Mouse (Mus musculus) adrenal gland, postnatal 10 days (tissue): Measurements from ENCODE around the gene Olfr883. TPM values are rescaled to one million over a fixed set of nuclear protein-coding genes. Genes with fewer than 3 reads are reported as not detected.

Experiments used
- DNase-seq: peaks from one replicate; pipeline ENCODE4 v3.0.0; 2021; ENCODE audit warnings: mixed read lengths
- long read RNA-seq, 2 experiments: library from polyadenylated mRNA; stranded (forward); transcript quantifications; one replicate each; pipeline ENCODE4 v2.0.0; 2021
- total RNA-seq, 2 experiments: library from RNA; stranded (reverse); gene quantifications; 2 replicates each; pipeline ENCODE4 v1.2.3; 2021

The Olfr883 gene
- total RNA-seq = not detected
- long read RNA-seq, experiment 1 = 0 reads
- long read RNA-seq, experiment 2 = 0 reads

DNA sequence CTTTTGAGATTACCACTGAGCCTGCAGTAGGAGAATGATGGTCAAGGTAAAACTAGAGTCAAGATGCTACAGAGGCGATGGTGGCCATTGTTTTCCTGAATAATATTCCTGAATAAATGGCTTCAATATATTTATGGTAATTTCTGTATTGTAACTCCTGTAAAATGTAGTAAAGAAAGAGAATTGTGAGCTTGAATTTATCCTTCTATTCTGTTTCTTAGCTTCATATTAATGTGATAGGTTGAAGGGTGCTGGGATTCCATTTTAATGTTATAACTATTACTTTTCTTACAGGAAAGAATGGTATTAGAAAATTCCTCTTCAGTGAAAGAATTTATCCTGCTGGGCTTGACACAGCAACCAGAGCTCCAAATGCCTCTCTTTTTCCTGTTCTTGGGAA, at the start of gene Olfr883:
Olfr883 (plus strand) TSS at position 301 of the 400 bp plus-strand sequence.
- no peak for DNase-seq

DNA sequence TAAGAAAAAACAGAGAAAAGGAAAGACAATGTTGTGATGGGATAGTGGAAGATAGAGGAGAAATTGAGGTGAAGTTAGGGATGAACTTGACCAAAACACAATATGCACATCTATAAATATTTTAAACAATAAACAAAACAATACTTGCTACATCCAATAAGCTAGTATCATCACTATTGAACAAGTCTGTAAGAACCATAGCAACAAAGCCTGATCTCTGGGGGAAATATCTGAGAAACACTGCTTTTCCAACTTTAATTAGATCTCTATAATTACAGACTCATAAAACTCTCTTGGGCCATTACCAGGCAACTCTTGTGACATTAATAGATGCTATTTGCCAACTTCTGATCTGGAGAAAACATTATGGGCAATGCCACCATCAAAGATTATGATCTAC, 34.1 kb upstream of the Olfr883 start, which contains the start of gene Olfr881:
Olfr881 (plus strand) TSS at position 301 of the 400 bp plus-strand sequence.
- DNase-seq = no peak

DNA sequence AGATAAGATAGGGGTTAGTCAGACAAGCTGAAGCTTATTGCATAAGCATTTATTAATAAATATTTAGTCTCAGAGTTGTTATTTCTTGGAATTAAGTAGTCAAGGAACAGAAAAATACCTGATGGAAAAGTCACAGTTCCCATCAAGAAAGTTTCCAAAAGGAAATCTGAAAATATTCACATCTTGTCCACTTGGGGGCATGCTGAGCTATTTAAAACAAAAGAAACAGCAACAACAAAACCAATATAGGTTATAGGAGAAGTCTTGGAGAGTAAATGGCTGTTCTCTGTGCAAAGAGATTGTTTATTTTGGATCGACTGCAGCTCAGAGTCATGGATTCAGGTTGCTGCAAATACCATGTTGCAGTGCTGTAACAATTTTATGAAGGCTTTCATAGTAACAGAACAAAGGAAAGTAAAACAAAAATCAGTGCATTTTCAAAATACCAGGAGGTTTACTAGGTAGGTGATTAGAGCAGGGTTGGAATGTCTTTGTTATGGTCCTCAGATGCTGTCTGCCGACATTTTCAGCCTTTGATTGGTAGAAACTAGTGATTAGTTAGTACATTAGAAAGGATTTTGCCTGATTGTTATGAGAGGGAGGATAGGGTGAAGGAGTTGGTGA, 26.9 kb upstream of the Olfr883 start:
- DNase-seq = no peak

DNA sequence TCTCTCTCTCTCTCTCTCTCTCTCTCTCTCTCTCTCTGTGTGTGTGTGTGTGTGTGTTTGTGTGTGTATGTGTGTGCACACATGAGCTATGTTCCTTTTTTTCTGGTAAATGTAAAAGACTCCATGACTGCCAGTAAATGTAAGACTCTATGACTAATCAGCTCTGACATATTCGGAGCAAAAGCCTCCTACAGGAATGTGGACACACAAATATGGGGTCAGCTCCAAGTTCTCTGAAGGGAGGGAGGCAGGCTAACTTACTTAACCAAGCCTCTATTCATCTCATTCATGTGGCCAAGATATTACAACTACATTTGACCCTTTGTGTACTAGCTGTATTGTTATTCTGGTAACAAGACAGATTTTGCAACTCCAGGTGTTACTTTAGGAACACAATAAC, 25.6 kb upstream of the Olfr883 start:
- no peak for DNase-seq

DNA sequence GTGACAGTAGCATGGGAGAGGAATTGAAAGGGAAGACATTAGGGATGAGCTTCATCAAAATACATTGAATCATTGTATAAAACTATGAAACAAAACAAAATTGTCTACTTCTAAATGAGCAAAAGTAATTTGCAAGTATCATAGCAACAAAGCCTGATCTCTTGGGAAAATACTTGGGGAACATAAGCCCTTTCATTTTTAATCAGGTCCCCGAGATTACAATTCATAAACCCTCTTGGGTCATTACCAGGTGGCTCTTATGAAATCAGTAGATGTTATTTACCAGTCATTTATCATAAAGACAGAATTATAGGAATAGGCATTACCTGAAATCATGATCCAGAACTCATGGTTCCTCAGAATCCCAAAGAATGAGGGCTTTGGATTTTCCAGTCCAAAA, 20.6 kb downstream of the Olfr883 start, which contains the start of gene Olfr884:
Olfr884 (plus strand) TSS at position 301 of the 400 bp plus-strand sequence.
- DNase-seq = no peak

DNA sequence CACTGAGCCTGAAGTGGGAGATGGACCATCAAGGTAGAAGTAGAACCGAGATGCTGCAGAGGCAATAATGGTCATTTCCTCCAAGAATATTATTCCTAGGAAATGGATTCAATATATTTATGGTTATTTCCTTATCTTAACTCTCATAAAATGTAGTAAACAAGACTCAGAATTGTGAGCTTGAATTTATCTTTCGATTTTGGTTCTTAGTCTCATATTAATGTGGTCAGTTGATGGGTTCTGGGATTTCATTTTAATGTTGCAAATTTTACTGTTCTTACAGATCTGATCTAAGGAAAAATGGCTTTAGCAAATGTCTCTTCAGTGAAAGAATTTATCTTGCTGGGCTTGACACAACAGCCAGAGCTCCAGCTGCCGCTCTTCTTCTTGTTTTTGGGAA, 35.4 kb downstream of the Olfr883 start, which contains the start of gene Olfr885:
Olfr885 (plus strand) TSS at position 301 of the 400 bp plus-strand sequence.
- no peak for DNase-seq

Other genes with a start within 250 kb of the Olfr883 start
- not detected for gene Olfr876, start 222.8 kb upstream of the Olfr883 start, total RNA-seq
- gene Olfr877, start 171.5 kb upstream of the Olfr883 start, total RNA-seq = not detected
- not detected for gene Olfr145, start 129.1 kb upstream of the Olfr883 start, total RNA-seq
- not detected for gene Olfr878, start 108.0 kb upstream of the Olfr883 start, total RNA-seq
- gene Olfr881, start 34.0 kb upstream of the Olfr883 start, total RNA-seq = not detected
- not detected for gene Olfr884, start 20.7 kb downstream of the Olfr883 start, total RNA-seq
- not detected for gene Olfr885, start 35.5 kb downstream of the Olfr883 start, total RNA-seq
- not detected for gene Olfr887, start 58.3 kb downstream of the Olfr883 start, total RNA-seq
- not detected for gene Olfr888, start 82.3 kb downstream of the Olfr883 start, total RNA-seq
- under 1 TPM in 1 of 2 experiments, not detected in 1; 0.06 TPM for gene Olfr889, start 89.4 kb downstream of the Olfr883 start, total RNA-seq
- gene Olfr890, start 116.7 kb downstream of the Olfr883 start, total RNA-seq = not detected
- gene Olfr891, start 155.0 kb downstream of the Olfr883 start, total RNA-seq = not detected
- not detected for gene Olfr893, start 182.6 kb downstream of the Olfr883 start, total RNA-seq
- gene Olfr894, start 192.2 kb downstream of the Olfr883 start, total RNA-seq = not detected
- not detected for gene Olfr143, start 227.0 kb downstream of the Olfr883 start, total RNA-seq
- not detected for gene Olfr895, start 242.0 kb downstream of the Olfr883 start, total RNA-seq